Mouse (Mus musculus) E14TG2a.4 (cell line): ENCODE measurements around the gene Cobll1.
"Not testable (repeated sequence)": the region's sequence is repeated elsewhere in the genome, so short reads cannot be mapped to it uniquely, and the experiment has no call there.

Source experiments
- H3K27me3 ChIP-seq: 2 replicates; pipeline ENCODE4 v1.6.1; 2014; ENCODE audit warnings: low read length, control low read depth; ENCODE audit not compliant: insufficient read depth
- H3K36me3 ChIP-seq: 2 replicates; pipeline ENCODE4 v1.6.1; 2014; ENCODE audit warnings: low read length, control low read depth; ENCODE audit not compliant: insufficient read depth
- H3K4me1 ChIP-seq: replicated peaks from 2 replicates; pipeline ENCODE4 v1.6.1; 2014; ENCODE audit warnings: low read depth, low read length, control low read depth
- H3K4me3 ChIP-seq: replicated peaks from 2 replicates; pipeline ENCODE4 v1.5.1; 2014; ENCODE audit warnings: mild to moderate bottlenecking, low read length
- H3K9me3 ChIP-seq: 2 replicates; pipeline ENCODE4 v1.6.1; 2014; ENCODE audit warnings: low read length, control low read depth
- CTCF ChIP-seq: conservative IDR thresholded peaks from 2 replicates; pipeline ENCODE4 v1.5.1; 2014; ENCODE audit warnings: low read length
- NANOG ChIP-seq: IDR thresholded peaks from 2 replicates; pipeline ENCODE4 v1.6.1; 2014; ENCODE audit warnings: borderline replicate concordance, low read length, mixed read lengths
- POU5F1 ChIP-seq: IDR thresholded peaks from 2 replicates; pipeline ENCODE4 v1.6.1; 2014; ENCODE audit warnings: low read length, borderline replicate concordance

Cobll1 gene

DNA sequence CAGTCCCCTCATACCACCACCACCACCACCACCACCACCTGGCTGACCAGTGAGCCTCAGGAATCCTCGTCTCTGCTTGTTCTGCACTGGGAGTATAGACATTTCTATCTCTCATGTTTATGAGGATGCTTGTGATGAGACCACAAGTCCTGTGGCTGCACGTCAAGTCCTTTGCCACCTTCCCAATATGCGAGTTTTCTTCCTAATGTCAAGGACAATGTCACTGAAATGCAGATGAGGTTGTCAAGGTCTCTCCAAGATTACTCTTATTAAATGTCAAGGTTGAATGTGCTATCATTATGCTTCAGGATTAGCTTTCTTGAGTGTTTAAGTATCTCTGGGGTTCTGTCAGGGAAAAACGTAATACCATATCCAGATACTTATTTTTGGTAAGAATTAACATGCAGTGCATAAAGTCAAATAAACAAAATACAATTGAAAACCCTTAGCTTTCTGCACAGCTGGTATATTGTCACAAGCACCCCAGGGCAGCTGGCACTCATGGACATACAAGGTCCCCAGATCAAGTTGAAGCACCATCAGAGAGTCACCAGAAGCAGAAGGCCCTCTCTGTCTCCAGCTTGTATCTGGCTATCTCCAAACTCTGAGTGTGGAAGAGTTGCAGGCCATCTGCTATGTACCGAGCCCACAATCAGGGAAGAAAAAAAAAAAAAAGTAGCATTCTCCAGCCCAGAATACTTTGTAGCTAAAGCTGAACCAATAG lies 27.5 kb upstream of the Cobll1 start:
- no peaks in the 10 kb centered on the region for H3K36me3 ChIP-seq
- TF ChIP-seq POU5F1 (no peak), CTCF (no peak), NANOG (no peak)
- no peaks in the 10 kb centered on the region for H3K27me3 ChIP-seq
- no peak overlapping the region for H3K4me3 ChIP-seq
- no peaks in the 10 kb centered on the region for H3K4me1 ChIP-seq
- H3K9me3 ChIP-seq: no peaks in the 10 kb centered on the region

DNA sequence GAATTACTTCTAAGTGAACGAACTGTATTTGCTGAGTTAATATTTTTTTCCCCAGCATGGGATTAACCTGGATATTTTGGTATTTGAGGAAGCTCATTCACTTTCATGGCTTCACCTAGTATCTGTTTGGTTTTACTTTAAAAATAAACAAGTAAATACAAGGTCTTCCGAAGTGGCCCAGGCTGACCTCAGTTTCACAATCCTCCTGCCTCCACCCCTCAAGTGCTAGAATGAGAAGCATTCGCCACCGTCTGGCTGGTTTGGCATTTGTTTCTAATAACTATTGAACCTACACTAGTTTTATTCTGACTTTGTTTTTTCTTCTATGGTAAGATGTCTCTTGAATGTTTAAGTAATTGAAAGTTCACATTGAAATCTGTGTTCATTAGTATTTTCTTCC lies 23.0 kb upstream of the Cobll1 start:
- TF ChIP-seq POU5F1 (no peak), CTCF (no peak), NANOG (no peak)
- Histone ChIP-seq H3K9me3 (no peaks in the 10 kb centered on the region), H3K36me3 (no peaks in the 10 kb centered on the region), H3K4me1 (no peaks in the 10 kb centered on the region), H3K4me3 (no peak overlapping the region), H3K27me3 (no peaks in the 10 kb centered on the region)

GRCm38 (mm10) chr2:65260828-65261227 lies 21.6 kb upstream of the Cobll1 start:
- H3K4me1 ChIP-seq, H3K4me3 ChIP-seq, H3K27me3 ChIP-seq, H3K36me3 ChIP-seq, H3K9me3 ChIP-seq: not testable (repeated sequence)

- TF ChIP-seq NANOG (no peak), CTCF (no peak), POU5F1 (no peak)
- no peaks in the 10 kb centered on the region for H3K9me3 ChIP-seq
- no peaks in the 10 kb centered on the region for H3K27me3 ChIP-seq
- H3K4me3 ChIP-seq: no peak overlapping the region
- no peaks in the 10 kb centered on the region for H3K4me1 ChIP-seq
- H3K36me3 ChIP-seq: no peaks in the 10 kb centered on the region
Observed at GRCm38 (mm10) chr2:65260400-65260799, 21.2 kb upstream of the Cobll1 start.

GRCm38 (mm10) chr2:65257446-65257845 lies 18.2 kb upstream of the Cobll1 start:
- no peak for TF ChIP-seq NANOG
- Histone ChIP-seq H3K36me3 (no peaks in the 10 kb centered on the region), H3K4me3 (no peak overlapping the region), H3K27me3 (no peaks in the 10 kb centered on the region), H3K4me1 (no peaks in the 10 kb centered on the region), H3K9me3 (no peaks in the 10 kb centered on the region)

DNA sequence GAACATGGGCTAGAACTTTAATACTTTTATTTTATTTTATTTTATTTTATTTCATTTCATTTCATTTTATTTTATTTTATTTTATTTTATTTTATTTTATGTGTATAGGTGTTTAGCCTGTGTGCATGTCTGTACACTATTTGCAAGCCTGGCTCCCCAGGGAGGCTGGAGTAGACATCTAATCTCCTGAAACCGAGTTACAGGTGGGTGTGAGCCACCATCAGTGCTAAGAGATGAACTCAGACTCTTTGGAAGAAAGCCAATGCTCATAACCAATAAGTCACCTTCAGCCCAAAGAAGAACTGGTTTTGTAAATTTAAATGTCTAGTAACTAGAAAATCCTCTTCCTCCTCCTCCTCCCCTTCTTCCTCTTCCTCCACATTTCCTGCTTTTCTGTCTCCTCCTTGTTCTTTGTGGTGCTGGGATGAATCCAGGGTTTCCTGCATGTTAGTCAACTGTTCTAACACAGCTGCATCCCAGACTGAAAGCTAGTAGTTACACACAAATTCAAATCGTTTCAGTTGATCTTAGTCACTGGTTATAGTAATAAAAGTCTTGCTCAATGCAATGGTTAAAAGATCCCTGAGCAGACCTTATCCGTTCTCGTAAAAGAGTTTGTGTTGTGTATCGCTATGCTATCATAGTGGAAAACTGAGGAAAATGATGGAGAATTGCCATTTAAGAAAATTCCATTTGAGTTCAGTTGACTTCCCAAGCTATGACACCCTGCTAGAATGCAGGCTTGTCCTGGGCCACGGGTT lies 17.5 kb upstream of the Cobll1 start:
- TF ChIP-seq POU5F1 (no peak), NANOG (no peak), CTCF (no peak)
- Histone ChIP-seq H3K9me3 (no peaks in the 10 kb centered on the region), H3K4me1 (no peaks in the 10 kb centered on the region), H3K36me3 (no peaks in the 10 kb centered on the region), H3K27me3 (no peaks in the 10 kb centered on the region), H3K4me3 (no peak overlapping the region)

GRCm38 (mm10) chr2:65250589-65251104 lies 11.4 kb upstream of the Cobll1 start:
- Histone ChIP-seq H3K36me3 (no peaks in the 10 kb centered on the region), H3K9me3 (no peaks in the 10 kb centered on the region), H3K27me3 (peaks cover 3% of the 10 kb centered on the region; the same call in 1 of the 2 replicates), H3K4me1 (no peaks in the 10 kb centered on the region), H3K4me3 (no peak overlapping the region)
- TF ChIP-seq CTCF (no peak), NANOG (no peak), POU5F1 (no peak)

GRCm38 (mm10) chr2:65249575-65249974 lies 10.4 kb upstream of the Cobll1 start:
- Histone ChIP-seq H3K9me3 (no peaks in the 10 kb centered on the region), H3K36me3 (no peaks in the 10 kb centered on the region), H3K27me3 (peaks cover 7% of the 10 kb centered on the region; the same call in 1 of the 2 replicates), H3K4me3 (no peak overlapping the region), H3K4me1 (no peaks in the 10 kb centered on the region)
- TF ChIP-seq CTCF: no peak
- no peak for TF ChIP-seq NANOG
- TF ChIP-seq POU5F1: no peak
